Mouse (Mus musculus): ENCODE data around the gene Dst. TPM values are rescaled to one million over a fixed set of nuclear protein-coding genes. Genes with fewer than 3 reads are reported as not detected.

Gene Dst
- polyA plus RNA-seq, 1 experiment from 2014 or later = 26.9 TPM

DNA sequence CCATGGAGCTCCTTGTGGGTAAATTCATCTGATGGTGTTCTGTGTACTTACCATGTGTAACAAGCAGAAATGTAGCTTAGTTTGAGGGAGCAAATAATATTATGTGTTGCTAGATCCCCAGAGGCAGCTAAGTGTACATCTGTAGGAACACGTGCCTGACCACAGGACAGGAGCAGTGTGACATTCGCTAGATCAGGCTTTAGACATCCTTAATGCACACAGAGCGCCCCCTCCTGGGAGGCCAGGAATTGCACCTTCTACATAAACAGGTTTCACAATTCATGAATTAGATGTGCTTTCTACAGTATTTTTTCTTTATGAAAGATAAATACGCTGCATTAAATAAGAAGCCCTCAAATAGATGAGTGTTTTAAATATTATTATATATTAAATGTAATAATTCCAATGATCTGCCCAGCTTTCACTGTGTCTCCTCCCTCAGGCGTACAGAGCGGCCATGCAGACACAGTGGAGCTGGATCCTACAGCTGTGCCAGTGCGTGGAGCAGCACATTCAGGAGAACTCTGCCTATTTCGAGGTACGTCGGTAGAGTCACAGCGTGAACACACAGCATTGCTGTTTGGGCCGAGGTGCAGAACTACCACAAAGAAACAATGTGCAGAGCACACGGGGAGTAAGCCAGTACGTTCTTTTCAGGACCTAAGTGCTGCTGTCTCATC lies 256.7 kb downstream of the Dst start:
- no peak overlapping the region for H3K4me3 ChIP-seq (ENCODE audit: low read depth, low read length)
- peaks cover 2% of the 10 kb centered on the region for H3K4me1 ChIP-seq (ENCODE audit: control insufficient read depth, insufficient read depth, low read length)
- no peak overlapping the region for H3K27ac ChIP-seq (ENCODE audit: low read depth, low read length)
- no peak overlapping the region for H3K9ac ChIP-seq (ENCODE audit: low read depth, low read length)
- ATAC-seq (replicated peaks; ENCODE audit: insufficient number of reproducible peaks, low FRiP score, low TSS enrichment) = no peak
- no peaks in the 10 kb centered on the region for H3K9me3 ChIP-seq (replicated peaks; ENCODE audit: control insufficient read depth, low read length)
- 65% methylated on average over 14 of the region's 14 CpGs for WGBS (ENCODE audit: insufficient replicate concordance)
- H3K27me3 ChIP-seq (ENCODE audit: control insufficient read depth, insufficient read depth, low read length) = no peaks in the 10 kb centered on the region
- peaks cover 6% of the 10 kb centered on the region; the same call in 1 of the 2 replicates for H3K36me3 ChIP-seq (ENCODE audit: control insufficient read depth, insufficient read depth, low read length)
- no peak overlapping the region for H3K4me2 ChIP-seq

DNA sequence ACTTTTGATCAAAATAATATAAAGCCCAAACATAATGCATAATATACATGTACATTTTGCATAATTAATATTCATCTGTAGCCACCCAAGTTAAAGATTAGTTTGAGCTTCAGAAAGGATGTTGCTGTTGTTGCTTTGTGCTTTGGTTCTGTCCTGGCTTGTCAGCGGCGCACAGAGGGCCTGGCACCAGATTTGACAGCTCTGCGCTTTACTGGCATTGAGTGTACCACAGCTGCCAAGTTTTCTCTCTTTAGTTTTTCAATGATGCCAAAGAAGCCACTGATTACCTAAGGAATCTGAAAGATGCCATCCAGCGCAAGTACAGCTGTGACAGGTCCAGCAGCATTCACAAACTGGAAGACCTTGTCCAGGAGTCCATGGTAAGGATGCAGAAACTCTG lies 257.9 kb downstream of the Dst start:
- Histone ChIP-seq H3K9ac (ENCODE audit: low read depth, low read length) (no peak overlapping the region), H3K27ac (ENCODE audit: low read depth, low read length) (no peak overlapping the region), H3K4me2 (no peak overlapping the region), H3K4me1 (ENCODE audit: control insufficient read depth, insufficient read depth, low read length) (peaks cover 2% of the 10 kb centered on the region), H3K36me3 (ENCODE audit: control insufficient read depth, insufficient read depth, low read length) (peaks cover 6% of the 10 kb centered on the region; the same call in 1 of the 2 replicates), H3K4me3 (ENCODE audit: low read depth, low read length) (no peak overlapping the region), H3K27me3 (ENCODE audit: control insufficient read depth, insufficient read depth, low read length) (no peaks in the 10 kb centered on the region), H3K9me3 (replicated peaks; ENCODE audit: control insufficient read depth, low read length) (no peaks in the 10 kb centered on the region)
- ATAC-seq (replicated peaks; ENCODE audit: insufficient number of reproducible peaks, low FRiP score, low TSS enrichment) = no peak
- WGBS (ENCODE audit: insufficient replicate concordance) = 91% methylated on average over 4 of the region's 4 CpGs

DNA sequence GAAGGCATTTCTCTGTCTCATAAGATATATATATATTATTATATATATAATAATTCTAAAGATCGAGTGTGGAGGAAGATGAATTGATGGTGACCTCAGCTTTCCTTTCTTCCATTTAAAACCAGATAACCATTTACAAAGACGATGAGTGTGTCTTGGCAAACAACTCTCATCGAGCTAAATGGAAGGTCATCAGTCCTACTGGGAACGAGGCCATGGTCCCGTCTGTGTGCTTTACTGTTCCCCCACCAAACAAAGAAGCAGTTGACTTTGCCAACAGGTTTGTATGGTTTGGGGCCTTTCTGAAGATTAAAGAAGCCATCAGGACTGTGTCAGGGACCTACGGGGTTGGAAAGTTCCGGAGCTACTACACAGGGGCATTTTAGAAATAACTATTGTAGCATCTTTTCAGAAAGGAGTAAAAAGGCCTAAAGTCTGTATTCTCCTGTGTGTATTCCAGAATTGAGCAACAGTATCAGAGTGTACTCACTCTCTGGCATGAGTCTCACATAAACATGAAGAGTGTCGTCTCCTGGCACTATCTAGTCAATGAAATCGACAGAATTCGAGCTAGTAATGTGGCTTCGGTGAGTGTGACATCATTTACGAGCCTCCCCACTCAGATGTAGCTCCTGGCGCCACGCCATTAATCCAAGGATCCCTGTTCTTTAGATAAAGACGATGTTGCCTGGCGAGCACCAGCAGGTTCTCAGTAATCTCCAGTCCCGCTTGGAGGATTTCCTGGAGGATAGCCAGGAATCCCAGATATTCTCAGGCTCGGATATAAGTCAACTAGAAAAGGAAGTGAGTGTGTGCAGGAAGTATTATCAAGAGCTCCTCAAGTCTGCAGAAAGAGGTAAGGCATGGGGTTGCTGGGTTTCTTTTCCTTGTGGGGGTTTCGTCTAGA lies 259.4 kb downstream of the Dst start:
- peak overlapping the region; percentile 50 for H3K27ac ChIP-seq (ENCODE audit: low read depth, low read length)
- 0 out of 2 replicates have a peak, but pooled peaks have one; percentile 49 for ATAC-seq (replicated peaks; ENCODE audit: insufficient number of reproducible peaks, low FRiP score, low TSS enrichment)
- no peaks in the 10 kb centered on the region for H3K27me3 ChIP-seq (ENCODE audit: control insufficient read depth, insufficient read depth, low read length)
- H3K9ac ChIP-seq (ENCODE audit: low read depth, low read length) = no peak overlapping the region
- peaks cover 2% of the 10 kb centered on the region for H3K4me1 ChIP-seq (ENCODE audit: control insufficient read depth, insufficient read depth, low read length)
- H3K4me3 ChIP-seq (ENCODE audit: low read depth, low read length) = no peak overlapping the region
- no peak overlapping the region for H3K4me2 ChIP-seq
- H3K9me3 ChIP-seq (replicated peaks; ENCODE audit: control insufficient read depth, low read length) = no peaks in the 10 kb centered on the region
- peaks cover 8% of the 10 kb centered on the region; the same call in 1 of the 2 replicates for H3K36me3 ChIP-seq (ENCODE audit: control insufficient read depth, insufficient read depth, low read length)
- WGBS (ENCODE audit: insufficient replicate concordance) = 54% methylated on average over 19 of the region's 19 CpGs

DNA sequence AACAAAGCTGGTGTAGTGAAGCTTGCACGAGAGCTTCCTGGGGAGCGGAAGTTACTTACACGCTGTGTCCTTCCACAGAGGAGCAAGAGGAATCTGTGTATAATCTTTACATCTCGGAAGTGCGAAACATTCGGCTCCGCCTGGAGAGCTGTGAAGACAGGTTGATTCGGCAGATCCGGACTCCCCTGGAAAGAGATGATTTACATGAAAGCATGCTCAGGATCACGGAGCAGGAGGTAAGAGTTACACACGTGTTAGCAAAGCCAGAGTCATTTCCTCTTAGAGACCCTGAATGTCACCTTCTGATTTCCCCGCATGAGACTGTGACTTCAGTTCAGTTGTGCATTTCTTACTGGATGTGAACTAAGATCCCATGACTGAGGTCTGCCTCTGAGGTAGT lies 261.1 kb downstream of the Dst start:
- ATAC-seq (replicated peaks; ENCODE audit: insufficient number of reproducible peaks, low FRiP score, low TSS enrichment) = no peak
- Histone ChIP-seq H3K4me3 (ENCODE audit: low read depth, low read length) (no peak overlapping the region), H3K9me3 (replicated peaks; ENCODE audit: control insufficient read depth, low read length) (no peaks in the 10 kb centered on the region), H3K9ac (ENCODE audit: low read depth, low read length) (no peak overlapping the region), H3K36me3 (ENCODE audit: control insufficient read depth, insufficient read depth, low read length) (peaks cover 11% of the 10 kb centered on the region; the same call in 1 of the 2 replicates), H3K4me2 (no peak overlapping the region), H3K27me3 (ENCODE audit: control insufficient read depth, insufficient read depth, low read length) (no peaks in the 10 kb centered on the region), H3K4me1 (ENCODE audit: control insufficient read depth, insufficient read depth, low read length) (peaks cover 2% of the 10 kb centered on the region), H3K27ac (ENCODE audit: low read depth, low read length) (no peak overlapping the region)
- WGBS (ENCODE audit: insufficient replicate concordance) = 93% methylated on average over 12 of the region's 12 CpGs

GRCm38 (mm10) chr1:34174517-34174916 lies 266.5 kb downstream of the Dst start:
- no peak overlapping the region for H3K27ac ChIP-seq (ENCODE audit: low read depth, low read length)
- no peak overlapping the region for H3K9ac ChIP-seq (ENCODE audit: low read depth, low read length)
- no peak overlapping the region for H3K4me3 ChIP-seq (ENCODE audit: low read depth, low read length)
- no peak for ATAC-seq (replicated peaks; ENCODE audit: insufficient number of reproducible peaks, low FRiP score, low TSS enrichment)
- no peaks in the 10 kb centered on the region for H3K27me3 ChIP-seq (ENCODE audit: control insufficient read depth, insufficient read depth, low read length)
- H3K4me1 ChIP-seq (ENCODE audit: control insufficient read depth, insufficient read depth, low read length) = no peaks in the 10 kb centered on the region
- H3K4me2 ChIP-seq = no peak overlapping the region
- no peaks in the 10 kb centered on the region for H3K9me3 ChIP-seq (replicated peaks; ENCODE audit: control insufficient read depth, low read length)
- peaks cover 25% of the 10 kb centered on the region for H3K36me3 ChIP-seq (ENCODE audit: control insufficient read depth, insufficient read depth, low read length)
- WGBS (ENCODE audit: insufficient replicate concordance) = 92% methylated on average over 15 of the region's 15 CpGs

DNA sequence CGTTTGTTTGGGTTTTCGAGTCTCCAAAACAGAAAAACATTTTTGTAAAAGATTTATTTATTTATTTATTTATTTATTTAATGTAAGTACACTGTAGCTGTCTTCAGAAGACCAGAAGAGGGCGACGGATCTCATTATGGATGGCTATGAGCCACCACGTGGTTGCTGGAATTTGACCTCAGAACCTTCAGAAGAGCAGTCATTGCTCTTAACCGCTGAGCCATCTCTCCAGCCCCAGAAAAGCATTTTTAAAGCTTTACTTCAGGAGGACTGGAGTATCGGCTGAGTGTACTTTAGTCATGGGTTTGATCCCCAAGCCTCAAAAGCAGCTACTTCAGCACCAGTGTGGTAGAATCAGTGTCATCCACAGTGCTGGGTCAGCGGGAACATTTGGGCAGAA lies 266.9 kb downstream of the Dst start:
- no peaks in the 10 kb centered on the region for H3K9me3 ChIP-seq (replicated peaks; ENCODE audit: control insufficient read depth, low read length)
- no peak overlapping the region for H3K4me3 ChIP-seq (ENCODE audit: low read depth, low read length)
- H3K27me3 ChIP-seq (ENCODE audit: control insufficient read depth, insufficient read depth, low read length) = no peaks in the 10 kb centered on the region
- WGBS (ENCODE audit: insufficient replicate concordance) = 76% methylated on average over 8 of the region's 8 CpGs
- no peak overlapping the region for H3K27ac ChIP-seq (ENCODE audit: low read depth, low read length)
- no peak overlapping the region for H3K9ac ChIP-seq (ENCODE audit: low read depth, low read length)
- ATAC-seq (replicated peaks; ENCODE audit: insufficient number of reproducible peaks, low FRiP score, low TSS enrichment) = no peak
- no peak overlapping the region for H3K4me2 ChIP-seq
- H3K36me3 ChIP-seq (ENCODE audit: control insufficient read depth, insufficient read depth, low read length) = peaks cover 27% of the 10 kb centered on the region
- H3K4me1 ChIP-seq (ENCODE audit: control insufficient read depth, insufficient read depth, low read length) = no peaks in the 10 kb centered on the region

DNA sequence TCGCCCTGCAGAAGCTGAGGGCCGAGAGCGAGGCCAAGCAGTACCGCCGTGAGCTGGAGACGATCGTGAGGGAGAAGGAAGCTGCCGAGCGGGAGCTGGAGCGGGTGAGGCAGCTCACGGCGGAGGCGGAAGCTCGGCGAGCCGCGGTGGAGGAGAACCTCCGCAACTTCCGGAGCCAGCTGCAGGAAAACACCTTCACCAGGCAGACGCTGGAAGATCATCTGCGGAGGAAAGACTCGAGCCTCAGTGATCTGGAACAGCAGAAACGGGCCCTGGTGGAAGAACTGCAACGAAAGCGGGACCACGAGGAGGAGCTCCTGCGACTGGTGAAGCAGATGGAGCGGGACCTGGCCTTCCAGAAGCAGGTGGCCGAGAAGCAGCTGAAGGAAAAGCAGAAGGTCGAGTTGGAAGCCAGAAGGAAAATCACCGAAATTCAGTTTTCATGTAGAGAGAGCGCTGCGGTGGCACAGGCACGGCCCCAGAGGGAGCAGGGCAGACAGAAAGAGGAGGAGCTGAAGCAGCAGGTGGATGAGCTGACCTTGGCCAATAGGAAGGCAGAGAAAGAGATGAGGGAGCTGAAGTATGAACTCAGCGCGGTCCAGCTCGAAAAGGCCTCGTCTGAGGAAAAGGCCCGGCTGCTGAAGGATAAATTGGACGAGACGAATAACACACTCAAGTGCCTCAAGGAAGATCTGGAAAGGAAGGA lies 270.1 kb downstream of the Dst start:
- Histone ChIP-seq H3K9ac (ENCODE audit: low read depth, low read length) (no peak overlapping the region), H3K4me2 (peak overlapping the region; percentile 25), H3K36me3 (ENCODE audit: control insufficient read depth, insufficient read depth, low read length) (peaks cover 22% of the 10 kb centered on the region), H3K9me3 (replicated peaks; ENCODE audit: control insufficient read depth, low read length) (no peaks in the 10 kb centered on the region), H3K4me3 (ENCODE audit: low read depth, low read length) (no peak overlapping the region; the same call in 1 of the 2 replicates), H3K27ac (ENCODE audit: low read depth, low read length) (no peak overlapping the region; the same call in 1 of the 2 replicates), H3K27me3 (ENCODE audit: control insufficient read depth, insufficient read depth, low read length) (no peaks in the 10 kb centered on the region), H3K4me1 (ENCODE audit: control insufficient read depth, insufficient read depth, low read length) (no peaks in the 10 kb centered on the region)
- WGBS (ENCODE audit: insufficient replicate concordance) = 81% methylated on average over 41 of the region's 41 CpGs
- no peak for ATAC-seq (replicated peaks; ENCODE audit: insufficient number of reproducible peaks, low FRiP score, low TSS enrichment)

DNA sequence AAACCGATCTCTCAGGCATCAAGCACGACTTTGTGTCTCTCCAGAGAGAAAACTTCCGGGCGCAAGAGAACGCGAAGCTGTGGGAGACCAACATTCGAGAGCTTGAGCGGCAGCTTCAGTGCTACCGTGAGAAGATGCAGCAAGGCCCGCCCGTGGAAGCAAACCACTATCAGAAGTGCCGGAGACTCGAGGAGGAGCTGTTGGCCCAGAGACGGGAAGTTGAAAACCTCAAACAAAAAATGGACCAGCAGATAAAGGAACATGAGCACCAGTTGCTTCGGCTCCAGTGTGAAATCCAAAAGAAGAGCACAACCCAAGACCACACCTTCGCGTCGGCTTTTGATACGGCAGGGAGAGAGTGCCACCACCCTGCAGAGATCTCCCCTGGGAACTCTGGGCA lies 271.7 kb downstream of the Dst start:
- Histone ChIP-seq H3K27me3 (ENCODE audit: control insufficient read depth, insufficient read depth, low read length) (no peaks in the 10 kb centered on the region), H3K4me3 (ENCODE audit: low read depth, low read length) (no peak overlapping the region), H3K4me1 (ENCODE audit: control insufficient read depth, insufficient read depth, low read length) (no peaks in the 10 kb centered on the region), H3K9me3 (replicated peaks; ENCODE audit: control insufficient read depth, low read length) (no peaks in the 10 kb centered on the region), H3K9ac (ENCODE audit: low read depth, low read length) (no peak overlapping the region), H3K4me2 (no peak overlapping the region), H3K36me3 (ENCODE audit: control insufficient read depth, insufficient read depth, low read length) (peaks cover 15% of the 10 kb centered on the region), H3K27ac (ENCODE audit: low read depth, low read length) (no peak overlapping the region)
- ATAC-seq (replicated peaks; ENCODE audit: insufficient number of reproducible peaks, low FRiP score, low TSS enrichment) = no peak
- 87% methylated on average over 19 of the region's 19 CpGs for WGBS (ENCODE audit: insufficient replicate concordance)
